Mouse (Mus musculus): ENCODE measurements around the gene Opn4. TPM values are rescaled to one million over a fixed set of nuclear protein-coding genes. Genes with fewer than 3 reads are reported as not detected.

Opn4 gene
- polyA plus RNA-seq, 1 experiment from 2014 or later = 0.16 TPM

DNA sequence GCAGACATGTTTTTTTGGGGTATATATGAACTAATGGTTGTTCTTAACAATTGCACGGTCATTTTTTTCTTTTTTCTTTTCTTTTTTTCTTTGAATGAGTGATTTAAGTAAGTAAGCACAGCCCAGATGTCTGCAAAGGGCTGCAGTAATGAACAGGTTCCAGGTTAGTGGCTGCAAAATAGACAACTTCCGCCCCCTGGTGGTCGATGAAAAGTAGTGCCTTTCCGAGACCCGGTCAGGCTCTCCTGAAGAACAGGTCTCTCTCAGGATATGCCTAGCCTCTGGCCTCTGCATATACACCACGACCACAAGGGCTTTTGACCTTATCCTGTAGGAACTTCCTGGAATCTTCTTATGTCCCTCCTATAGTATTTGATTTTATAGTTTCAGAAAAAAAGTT lies 29.6 kb downstream of the Opn4 start:
- 3% methylated on average over 6 of the region's 6 CpGs for WGBS
- Histone ChIP-seq H3K9me3 (no peaks in the 10 kb centered on the region), H3K36me3 (no peaks in the 10 kb centered on the region), H3K4me1 (replicated peaks) (no peaks in the 10 kb centered on the region), H3K4me3 (replicated peaks) (peak overlapping the region; percentile 37), H3K4me2 (replicated peaks) (peak overlapping the region; percentile 63), H3K27me3 (0 out of 2 replicates have a peak, but pooled peaks cover 11% of the 10 kb centered on the region), H3K9ac (replicated peaks) (peak overlapping the region; percentile 62; the same call in 1 of the 2 replicates), H3K27ac (no peak overlapping the region)
- peak; percentile 82 for ATAC-seq

DNA sequence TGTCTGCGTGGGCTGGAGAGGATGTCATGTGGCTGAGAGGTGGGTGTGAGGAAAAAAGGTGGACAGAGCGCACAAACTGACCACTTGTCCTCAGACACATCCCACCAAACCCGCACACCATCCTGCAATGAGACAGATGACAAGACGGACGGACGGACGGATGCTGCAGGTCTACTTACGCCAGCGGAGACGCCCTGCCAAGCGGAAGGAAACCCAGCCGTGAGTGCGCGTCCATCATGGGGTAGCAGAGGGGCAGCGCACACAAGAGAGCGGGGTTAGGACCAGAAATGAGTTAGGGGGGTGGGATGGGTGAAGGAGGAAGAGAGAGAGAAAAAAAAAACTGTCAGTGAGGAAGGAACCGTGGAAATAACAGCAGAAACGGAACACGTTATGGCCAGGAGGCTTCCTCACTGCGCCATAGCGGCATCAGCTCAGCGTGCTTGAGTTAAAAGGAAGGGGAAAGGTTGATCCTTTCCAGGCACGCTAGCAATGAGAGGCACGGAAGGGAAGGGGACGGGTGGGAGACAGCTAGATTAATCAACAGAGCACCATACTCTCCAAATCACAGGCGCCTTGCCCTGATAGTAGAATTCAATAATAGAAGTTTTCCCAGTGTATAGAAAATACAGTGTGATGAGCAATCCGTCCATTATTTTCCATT lies 30.3 kb downstream of the Opn4 start:
- peak overlapping the region; percentile 63 for H3K4me2 ChIP-seq (replicated peaks)
- peak overlapping the region; percentile 62 for H3K9ac ChIP-seq (replicated peaks)
- H3K9me3 ChIP-seq = no peaks in the 10 kb centered on the region
- no peaks in the 10 kb centered on the region for H3K4me1 ChIP-seq (replicated peaks)
- ATAC-seq = no peak
- 40% methylated on average over 27 of the region's 27 CpGs for WGBS
- no peaks in the 10 kb centered on the region for H3K36me3 ChIP-seq
- H3K27me3 ChIP-seq = 0 out of 2 replicates have a peak, but pooled peaks cover 11% of the 10 kb centered on the region
- H3K4me3 ChIP-seq (replicated peaks) = peak overlapping the region; percentile 37
- H3K27ac ChIP-seq = no peak overlapping the region

DNA sequence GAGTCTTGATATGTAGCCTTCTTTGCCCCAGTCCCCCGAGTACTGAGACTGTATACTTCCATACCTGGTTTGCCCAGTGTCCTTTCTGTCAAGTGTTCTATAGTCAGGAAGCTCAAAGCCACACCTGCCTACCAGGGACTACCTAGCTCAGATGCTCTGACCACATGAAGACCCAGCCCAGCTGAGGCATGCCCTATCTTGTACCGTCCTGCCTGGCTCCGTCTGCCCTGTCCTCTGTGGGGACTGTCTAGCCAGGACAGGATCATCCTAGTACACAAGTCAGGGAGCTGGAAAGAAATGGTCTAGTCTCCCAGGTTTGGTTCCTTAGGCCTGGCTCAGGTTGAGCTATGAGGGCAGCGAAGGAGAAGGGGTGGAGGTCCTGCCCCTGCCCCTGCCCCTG lies 31.3 kb downstream of the Opn4 start:
- H3K27ac ChIP-seq = no peak overlapping the region
- H3K9ac ChIP-seq (replicated peaks) = no peak overlapping the region
- no peak overlapping the region for H3K4me2 ChIP-seq (replicated peaks)
- 84% methylated on average over 4 of the region's 4 CpGs for WGBS
- H3K9me3 ChIP-seq = no peaks in the 10 kb centered on the region
- H3K27me3 ChIP-seq = 0 out of 2 replicates have a peak, but pooled peaks cover 11% of the 10 kb centered on the region
- H3K36me3 ChIP-seq = no peaks in the 10 kb centered on the region
- ATAC-seq = no peak
- no peaks in the 10 kb centered on the region for H3K4me1 ChIP-seq (replicated peaks)
- H3K4me3 ChIP-seq (replicated peaks) = no peak overlapping the region

DNA sequence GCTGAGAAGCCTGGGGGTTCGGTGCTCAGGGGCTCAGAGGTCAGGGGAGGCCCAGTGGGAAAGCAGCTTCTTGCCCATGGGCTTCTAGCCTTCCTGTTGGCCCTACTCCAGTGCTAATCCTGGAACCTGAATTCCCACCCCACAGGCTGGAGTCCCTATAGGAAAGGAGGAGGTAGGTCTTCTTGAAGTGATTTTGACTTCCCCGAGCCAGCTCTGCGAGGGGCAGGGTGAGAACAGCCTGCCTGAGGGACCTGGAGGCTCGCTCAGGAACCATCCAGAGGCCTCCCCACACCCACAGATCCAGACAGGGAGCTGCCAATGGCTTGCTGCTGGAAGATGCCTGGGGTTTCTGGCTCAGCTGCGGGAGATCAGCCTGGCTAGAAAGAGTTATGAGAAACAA lies 32.2 kb downstream of the Opn4 start:
- H3K9me3 ChIP-seq = no peaks in the 10 kb centered on the region
- no peaks in the 10 kb centered on the region for H3K4me1 ChIP-seq (replicated peaks)
- H3K27ac ChIP-seq = no peak overlapping the region
- no peak overlapping the region for H3K9ac ChIP-seq (replicated peaks)
- ATAC-seq = no peak
- H3K4me2 ChIP-seq (replicated peaks) = no peak overlapping the region
- no peaks in the 10 kb centered on the region for H3K36me3 ChIP-seq
- no peak overlapping the region for H3K4me3 ChIP-seq (replicated peaks)
- H3K27me3 ChIP-seq = 0 out of 2 replicates have a peak, but pooled peaks cover 11% of the 10 kb centered on the region
- WGBS = 71% methylated on average over 5 of the region's 5 CpGs

DNA sequence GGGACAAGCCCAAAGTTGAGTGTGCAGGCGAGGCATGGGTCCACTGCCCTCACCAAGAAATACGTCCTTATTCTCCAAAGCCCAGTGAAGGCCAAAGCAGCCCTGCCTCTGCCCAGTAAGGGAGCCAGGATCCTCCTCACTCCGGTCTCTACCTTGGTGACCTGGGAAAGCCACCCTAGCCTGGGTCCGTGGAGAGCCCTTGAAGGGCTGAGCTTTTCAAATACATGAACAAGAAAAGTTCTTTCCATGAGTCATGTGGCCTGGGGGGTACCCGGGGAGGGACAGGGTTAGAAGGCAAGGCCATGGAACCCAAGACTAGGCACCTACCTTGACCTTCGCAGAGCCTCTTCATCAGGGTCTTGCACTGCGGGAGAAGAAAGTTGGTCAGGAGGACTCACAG lies 33.4 kb downstream of the Opn4 start:
- H3K9ac ChIP-seq (replicated peaks) = no peak overlapping the region
- no peaks in the 10 kb centered on the region for H3K36me3 ChIP-seq
- 88% methylated on average over 7 of the region's 7 CpGs for WGBS
- no peak overlapping the region for H3K27ac ChIP-seq
- H3K4me2 ChIP-seq (replicated peaks) = no peak overlapping the region
- 0 out of 2 replicates have a peak, but pooled peaks cover 11% of the 10 kb centered on the region for H3K27me3 ChIP-seq
- no peak for ATAC-seq
- H3K4me1 ChIP-seq (replicated peaks) = no peaks in the 10 kb centered on the region
- H3K4me3 ChIP-seq (replicated peaks) = no peak overlapping the region
- no peaks in the 10 kb centered on the region for H3K9me3 ChIP-seq

DNA sequence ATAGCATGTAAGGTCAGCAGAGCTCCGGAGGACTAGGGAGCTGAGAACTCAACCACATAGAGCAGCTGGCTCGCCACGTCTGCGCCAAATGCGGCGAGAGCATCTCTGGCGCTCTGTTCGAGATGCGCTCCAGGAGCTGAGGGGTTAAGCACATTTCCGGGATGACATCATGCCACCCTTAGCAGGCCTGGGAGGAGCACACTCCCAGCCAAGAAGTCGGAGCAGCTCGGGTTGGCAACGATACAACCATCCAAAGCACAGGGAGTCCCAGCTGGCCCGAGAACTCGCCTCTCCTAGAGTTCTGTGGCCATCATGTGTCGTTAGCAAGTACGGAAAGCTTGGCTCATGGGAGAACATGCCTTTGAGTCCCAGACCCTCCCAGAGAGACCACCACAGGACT lies 34.2 kb downstream of the Opn4 start:
- Histone ChIP-seq H3K9ac (replicated peaks) (no peak overlapping the region), H3K9me3 (no peaks in the 10 kb centered on the region), H3K4me2 (replicated peaks) (no peak overlapping the region), H3K4me1 (replicated peaks) (no peaks in the 10 kb centered on the region), H3K4me3 (replicated peaks) (no peak overlapping the region), H3K27ac (no peak overlapping the region), H3K36me3 (no peaks in the 10 kb centered on the region), H3K27me3 (0 out of 2 replicates have a peak, but pooled peaks cover 11% of the 10 kb centered on the region)
- no peak for ATAC-seq
- 81% methylated on average over 17 of the region's 17 CpGs for WGBS

DNA sequence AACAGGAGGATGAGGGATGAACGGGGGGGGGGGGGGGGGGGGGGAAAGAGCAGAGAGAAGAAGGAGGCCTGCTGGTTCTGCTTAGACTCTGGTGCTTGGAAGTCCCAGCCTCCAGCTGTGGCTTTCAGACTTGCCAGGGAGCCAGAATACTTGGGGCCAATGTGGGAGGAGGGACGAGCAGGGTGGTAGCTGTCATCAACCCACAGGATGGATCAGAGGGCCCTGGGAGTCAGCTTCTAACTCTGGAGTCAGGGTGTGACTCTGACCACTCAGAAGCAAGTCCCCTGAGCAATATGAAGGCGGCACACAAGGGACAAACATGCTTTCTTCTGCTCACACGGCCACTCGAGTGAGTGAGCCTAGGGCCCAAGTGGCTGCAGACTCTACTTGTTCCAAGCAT lies 35.3 kb downstream of the Opn4 start:
- no peak overlapping the region for H3K27ac ChIP-seq
- H3K9me3 ChIP-seq = no peaks in the 10 kb centered on the region
- 71% methylated on average over 5 of the region's 5 CpGs for WGBS
- ATAC-seq = no peak
- no peak overlapping the region for H3K4me2 ChIP-seq (replicated peaks)
- H3K4me1 ChIP-seq (replicated peaks) = no peaks in the 10 kb centered on the region
- H3K36me3 ChIP-seq = no peaks in the 10 kb centered on the region
- no peak overlapping the region for H3K9ac ChIP-seq (replicated peaks)
- H3K27me3 ChIP-seq = 0 out of 2 replicates have a peak, but pooled peaks cover 11% of the 10 kb centered on the region
- H3K4me3 ChIP-seq (replicated peaks) = no peak overlapping the region

DNA sequence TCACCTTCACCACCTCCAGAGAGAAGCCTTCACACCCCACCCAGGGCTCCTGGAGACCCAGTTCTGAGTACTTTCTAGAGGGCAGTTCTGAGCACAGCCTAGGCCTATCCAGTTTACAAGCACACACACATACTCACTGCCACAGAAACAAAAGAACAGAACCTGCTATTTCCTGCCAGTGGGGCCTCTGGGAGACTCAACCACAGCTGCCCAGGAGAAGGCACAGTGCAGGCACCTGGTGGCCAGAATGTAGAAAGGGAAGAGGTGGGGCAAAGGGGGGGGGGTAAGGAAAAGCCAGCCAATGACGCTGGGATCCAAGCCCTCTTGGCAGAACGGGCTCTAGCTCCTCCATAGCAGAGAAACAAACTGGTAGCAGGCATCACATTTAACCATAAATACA lies 37.5 kb downstream of the Opn4 start:
- H3K27me3 ChIP-seq = no peaks in the 10 kb centered on the region
- ATAC-seq = no peak
- H3K4me3 ChIP-seq (replicated peaks) = no peak overlapping the region
- no peaks in the 10 kb centered on the region for H3K9me3 ChIP-seq
- no peak overlapping the region for H3K9ac ChIP-seq (replicated peaks)
- no peak overlapping the region for H3K4me2 ChIP-seq (replicated peaks)
- WGBS = 38% methylated on average over 2 of the region's 2 CpGs
- H3K4me1 ChIP-seq (replicated peaks) = no peaks in the 10 kb centered on the region
- H3K36me3 ChIP-seq = no peaks in the 10 kb centered on the region
- no peak overlapping the region for H3K27ac ChIP-seq

DNA sequence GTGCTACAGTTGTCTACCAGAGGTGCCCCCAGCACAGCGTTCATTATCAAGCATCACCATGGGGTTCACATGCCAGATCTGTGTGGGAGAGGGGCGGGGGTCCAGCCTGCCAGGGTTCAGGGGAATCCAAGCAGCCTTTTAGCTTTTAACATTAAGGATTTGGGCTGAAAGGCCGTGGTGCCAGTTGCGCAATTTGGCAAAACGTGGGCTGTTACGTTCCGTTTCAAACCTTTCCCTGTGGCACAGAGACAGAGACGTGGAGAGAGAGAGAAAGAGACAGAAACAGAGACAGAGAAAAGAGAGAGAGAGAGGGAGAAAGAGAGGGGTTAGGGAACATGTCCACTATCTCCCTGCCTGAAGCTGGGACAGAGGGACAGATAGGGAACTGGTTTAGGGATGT lies 38.3 kb downstream of the Opn4 start:
- Histone ChIP-seq H3K27ac (no peak overlapping the region), H3K9ac (replicated peaks) (no peak overlapping the region), H3K9me3 (no peaks in the 10 kb centered on the region), H3K4me3 (replicated peaks) (no peak overlapping the region), H3K4me2 (replicated peaks) (no peak overlapping the region), H3K27me3 (no peaks in the 10 kb centered on the region), H3K4me1 (replicated peaks) (no peaks in the 10 kb centered on the region), H3K36me3 (no peaks in the 10 kb centered on the region)
- no peak for ATAC-seq
- WGBS = 86% methylated on average over 8 of the region's 8 CpGs

DNA sequence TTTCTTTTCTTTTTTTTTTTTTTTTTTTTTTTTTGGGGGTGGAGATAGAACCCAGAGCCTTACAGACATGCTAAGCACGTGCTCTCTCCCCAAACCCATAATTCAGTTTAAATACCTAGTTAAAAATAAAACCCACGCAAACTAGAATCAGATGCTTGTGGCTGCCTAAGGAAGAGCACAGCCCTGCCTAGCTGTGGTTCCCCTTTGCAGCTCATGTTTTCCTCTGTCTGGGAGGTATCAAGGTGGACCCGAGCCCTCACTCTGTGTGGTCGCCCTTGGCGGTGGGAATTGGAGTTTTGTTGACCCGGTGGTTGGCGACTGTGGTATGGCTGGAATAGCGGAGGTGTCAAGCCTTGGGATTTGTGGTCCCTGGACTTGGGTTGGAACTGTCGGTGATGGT lies 41.0 kb downstream of the Opn4 start:
- no peak overlapping the region for H3K4me2 ChIP-seq (replicated peaks)
- no peak overlapping the region for H3K4me3 ChIP-seq (replicated peaks)
- no peak overlapping the region for H3K27ac ChIP-seq
- no peaks in the 10 kb centered on the region for H3K9me3 ChIP-seq
- no peaks in the 10 kb centered on the region for H3K36me3 ChIP-seq
- H3K27me3 ChIP-seq = no peaks in the 10 kb centered on the region
- no peak overlapping the region for H3K9ac ChIP-seq (replicated peaks)
- 92% methylated on average over 9 of the region's 9 CpGs for WGBS
- H3K4me1 ChIP-seq (replicated peaks) = no peaks in the 10 kb centered on the region
- ATAC-seq = no peak

DNA sequence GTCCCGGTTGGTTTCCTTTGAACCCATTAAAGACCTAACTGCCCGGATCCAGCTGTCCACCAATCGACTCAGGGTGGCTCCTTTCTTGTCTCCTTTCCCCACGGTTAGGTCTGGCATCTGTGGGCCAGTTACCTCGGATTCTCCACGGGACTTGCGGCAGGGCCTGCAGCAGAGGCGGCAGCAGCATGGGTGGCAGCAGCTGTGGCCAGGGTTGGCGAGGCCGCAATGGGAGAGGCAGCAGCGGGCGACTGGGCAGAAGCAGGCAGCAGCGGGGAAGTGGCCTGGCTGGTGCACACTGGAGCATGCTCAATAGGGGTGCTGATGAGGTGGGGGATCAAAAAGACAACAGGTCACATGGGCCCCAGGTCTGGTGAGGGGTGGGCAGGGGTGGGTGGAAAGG lies 44.7 kb downstream of the Opn4 start:
- H3K4me3 ChIP-seq (replicated peaks) = no peak overlapping the region
- no peak overlapping the region for H3K27ac ChIP-seq
- H3K27me3 ChIP-seq = no peaks in the 10 kb centered on the region
- no peaks in the 10 kb centered on the region for H3K4me1 ChIP-seq (replicated peaks)
- no peak overlapping the region for H3K4me2 ChIP-seq (replicated peaks)
- H3K9ac ChIP-seq (replicated peaks) = no peak overlapping the region
- no peaks in the 10 kb centered on the region for H3K36me3 ChIP-seq
- peak; percentile 27; the same call in 1 of the 2 replicates for ATAC-seq
- H3K9me3 ChIP-seq = no peaks in the 10 kb centered on the region
- 65% methylated on average over 13 of the region's 13 CpGs for WGBS

DNA sequence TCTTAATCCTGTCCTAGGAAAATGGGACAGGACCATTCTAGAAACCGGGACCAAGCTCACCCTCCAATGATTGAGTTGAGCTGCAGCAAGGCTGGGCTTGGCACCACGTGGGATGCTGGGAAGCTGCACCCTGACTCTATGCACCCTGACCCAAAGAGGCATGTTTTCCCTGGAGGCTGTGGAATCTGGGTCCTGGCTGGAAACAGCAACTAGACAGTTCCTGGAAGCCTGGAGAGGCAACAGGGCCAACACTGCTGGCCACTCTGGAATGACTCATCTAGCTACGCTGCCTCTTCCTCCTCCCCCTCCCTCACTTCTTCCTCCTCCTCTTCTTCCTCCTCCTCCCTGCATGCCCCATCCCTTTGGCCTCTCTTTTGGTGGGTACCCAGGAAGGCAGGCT lies 45.9 kb downstream of the Opn4 start:
- ATAC-seq = no peak
- 78% methylated on average over 3 of the region's 3 CpGs for WGBS
- Histone ChIP-seq H3K9me3 (no peaks in the 10 kb centered on the region), H3K27me3 (no peaks in the 10 kb centered on the region), H3K27ac (no peak overlapping the region), H3K36me3 (no peaks in the 10 kb centered on the region), H3K4me2 (replicated peaks) (no peak overlapping the region), H3K4me1 (replicated peaks) (0 out of 2 replicates have a peak, but pooled peaks cover 2% of the 10 kb centered on the region), H3K4me3 (replicated peaks) (no peak overlapping the region), H3K9ac (replicated peaks) (no peak overlapping the region)

DNA sequence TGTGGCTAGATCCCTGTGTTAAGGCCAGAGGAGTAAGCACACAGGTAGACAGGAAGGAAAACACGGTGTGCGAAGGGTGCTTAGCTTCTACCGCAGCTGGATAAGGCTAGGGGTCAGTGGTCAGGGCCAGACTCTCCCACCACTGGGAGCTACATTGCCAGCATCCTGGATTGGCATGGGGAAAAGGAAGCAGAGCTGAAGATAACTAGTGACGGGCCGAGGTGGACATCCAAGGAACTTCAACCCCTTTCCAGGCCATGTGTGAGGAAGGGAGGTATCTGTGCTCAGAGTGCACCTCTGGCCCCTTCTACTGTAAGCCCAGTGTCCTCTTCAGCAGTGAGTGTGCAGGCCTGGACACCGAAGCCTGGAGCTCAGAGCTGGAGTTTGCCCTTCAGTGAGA lies 46.5 kb downstream of the Opn4 start:
- no peak overlapping the region for H3K4me3 ChIP-seq (replicated peaks)
- H3K36me3 ChIP-seq = no peaks in the 10 kb centered on the region
- ATAC-seq = no peak
- no peaks in the 10 kb centered on the region for H3K27me3 ChIP-seq
- WGBS = 91% methylated on average over 6 of the region's 6 CpGs
- H3K9ac ChIP-seq (replicated peaks) = no peak overlapping the region
- no peak overlapping the region for H3K27ac ChIP-seq
- no peaks in the 10 kb centered on the region for H3K9me3 ChIP-seq
- 0 out of 2 replicates have a peak, but pooled peaks cover 2% of the 10 kb centered on the region for H3K4me1 ChIP-seq (replicated peaks)
- no peak overlapping the region for H3K4me2 ChIP-seq (replicated peaks)
